10 mouse cellular contexts compared by ENCODE assay signal in genomic region chr13:100331728-100332127, GRCm38 (mm10). TPM values are rescaled to one million over a fixed set of nuclear protein-coding genes. Genes with fewer than 3 reads are reported as not detected.
DNase-seq lines count a peak whose midpoint lies in the region; ATAC-seq and TF ChIP-seq lines count a peak whose summit lies in the region.
"Not testable (repeated sequence)": the region's sequence is repeated elsewhere in the genome, so short reads cannot be mapped to it uniquely, and the experiment has no call there.
"Had no signal": no experiment of that assay in that cellular context is flagged by ENCODE, and none has a peak within 500 bp of the region (broad histone marks: within the 10 kb centered on the region; RNA-seq: fewer than 3 reads in every experiment).

No protein-coding gene starts in this region.

- not testable (repeated sequence) for TF ChIP-seq POLR2A in kidney, adult 2 months (IDR thresholded peaks at IDR 0.05; ENCODE audit: low read depth, low read length); limb, embryonic 14.5 days (IDR thresholded peaks at IDR 0.05; ENCODE audit: borderline replicate concordance, extremely low read depth, insufficient read depth, insufficient read length); small intestine, adult 2 months (IDR thresholded peaks at IDR 0.05; ENCODE audit: low read depth, low read length)

- not testable (repeated sequence) for H3K4me2 ChIP-seq in embryonic facial prominence, embryonic 14.5 days (ENCODE audit: low read depth, low read length); intestine, embryonic 16.5 days (ENCODE audit: low read depth, low read length); limb, embryonic 14.5 days (replicated peaks; ENCODE audit: low read depth, low read length, severe bottlenecking)

- not testable (repeated sequence) for H3K36me3 ChIP-seq in E14TG2a.4 (ENCODE audit: insufficient read depth, low read length); embryonic facial prominence, embryonic 10.5 days (replicated peaks); embryonic facial prominence, embryonic 14.5 days (ENCODE audit: control insufficient read depth, insufficient read depth, low read length); intestine, embryonic 16.5 days (ENCODE audit: control insufficient read depth, insufficient read depth, low read length); kidney, adult 2 months (ENCODE audit: control insufficient read depth, insufficient read depth, low read length); limb, embryonic 14.5 days (ENCODE audit: control insufficient read depth, insufficient read depth, low read length); small intestine, adult 2 months (ENCODE audit: control insufficient read depth, insufficient read depth, low read length)

- WGBS in embryonic facial prominence, embryonic 10.5 days: 41% methylated on average over 5 of the region's 5 CpGs
- WGBS in embryonic facial prominence, embryonic 14.5 days: 34% methylated on average over 5 of the region's 5 CpGs
- WGBS in intestine, embryonic 16.5 days: 21% methylated on average over 4 of the region's 5 CpGs
- 46% methylated on average over 5 of the region's 5 CpGs for whole genome bisulfite sequencing in kidney, adult 2 months
- 26% methylated on average over 5 of the region's 5 CpGs for WGBS in limb, embryonic 14.5 days
- 14% methylated on average over 5 of the region's 5 CpGs for WGBS in small intestine, adult 2 months

- not testable (repeated sequence) for H3K27me3 ChIP-seq in E14TG2a.4 (ENCODE audit: insufficient read depth, low read length); embryonic facial prominence, embryonic 10.5 days (replicated peaks; ENCODE audit: low read depth, poor library complexity, severe bottlenecking); embryonic facial prominence, embryonic 14.5 days (replicated peaks; ENCODE audit: control insufficient read depth, insufficient read depth, low read length); intestine, embryonic 16.5 days (replicated peaks; ENCODE audit: control insufficient read depth, insufficient read depth, low read length); kidney, adult 2 months (replicated peaks; ENCODE audit: control insufficient read depth, insufficient read depth, low read length); limb, embryonic 14.5 days (ENCODE audit: control insufficient read depth, insufficient read depth, low read length); small intestine, adult 2 months (ENCODE audit: control insufficient read depth, insufficient read depth, low read length)

- ATAC-seq in embryonic facial prominence, embryonic 14.5 days (ENCODE audit: low read depth); limb, embryonic 14.5 days (ENCODE audit: low FRiP score, low read depth): not testable (repeated sequence)
- ATAC-seq in intestine, embryonic 16.5 days: peak; percentile 57; the same call in 1 of the 2 replicates

- not testable (repeated sequence) for H3K9me3 ChIP-seq in E14TG2a.4 (ENCODE audit: low read length); embryonic facial prominence, embryonic 10.5 days; embryonic facial prominence, embryonic 14.5 days (ENCODE audit: control insufficient read depth, low read length); intestine, embryonic 16.5 days (ENCODE audit: control insufficient read depth, low read length); limb, embryonic 14.5 days (ENCODE audit: control insufficient read depth, low read length)

- H3K4me3 ChIP-seq in E14TG2a.4 (replicated peaks; ENCODE audit: low read length): peak overlapping the region; percentile 49; the same call in 1 of the 2 replicates
- not testable (repeated sequence) for H3K4me3 ChIP-seq in embryonic facial prominence, embryonic 10.5 days; embryonic facial prominence, embryonic 14.5 days (ENCODE audit: low read depth, low read length); intestine, embryonic 16.5 days (ENCODE audit: low read length); kidney, adult 2 months (ENCODE audit: insufficient read depth, low read depth, low read length); limb, embryonic 14.5 days (replicated peaks; ENCODE audit: low read length); small intestine, adult 2 months (ENCODE audit: low read depth, low read length)

- not testable (repeated sequence) for TF ChIP-seq CTCF in E14TG2a.4 (conservative IDR thresholded peaks at IDR 0.05; ENCODE audit: low read length); kidney, adult 2 months (conservative IDR thresholded peaks at IDR 0.05; ENCODE audit: insufficient read depth, insufficient read length, low read depth, low read length); small intestine, adult 2 months (IDR thresholded peaks at IDR 0.05; ENCODE audit: extremely low read depth, insufficient read length, insufficient replicate concordance, low read depth, low read length)

- DNase-seq in R1 (ENCODE audit: low read depth, low spot score): peak; percentile 38
- peak; percentile 10 for DNase-seq in embryonic facial prominence, embryonic 10.5 days (ENCODE audit: low spot score)
- peak; percentile 17 for DNase-seq in embryonic facial prominence, embryonic 14.5 days (ENCODE audit: low spot score)
- DNase-seq in kidney, adult 2 months: peak; percentile 2
- peak; percentile 2 for DNase-seq in limb, embryonic 14.5 days (ENCODE audit: low spot score)

- H3K27ac ChIP-seq in embryonic facial prominence, embryonic 10.5 days (replicated peaks); embryonic facial prominence, embryonic 14.5 days (replicated peaks; ENCODE audit: low read depth, low read length); kidney, adult 2 months (ENCODE audit: insufficient read depth, low read depth, low read length); limb, embryonic 14.5 days (replicated peaks; ENCODE audit: low read depth, low read length): not testable (repeated sequence)
- peak overlapping the region; percentile 41; the same call in 1 of the 2 replicates for H3K27ac ChIP-seq in intestine, embryonic 16.5 days (ENCODE audit: low read length)
- peak overlapping the region; percentile 37 for H3K27ac ChIP-seq in small intestine, adult 2 months (ENCODE audit: insufficient read depth, low read depth, low read length)

- H3K4me1 ChIP-seq in E14TG2a.4 (replicated peaks; ENCODE audit: low read depth, low read length); embryonic facial prominence, embryonic 10.5 days; embryonic facial prominence, embryonic 14.5 days (ENCODE audit: control insufficient read depth, insufficient read depth, low read length); intestine, embryonic 16.5 days (ENCODE audit: control insufficient read depth, insufficient read depth, low read length); kidney, adult 2 months (ENCODE audit: control insufficient read depth, insufficient read depth, low read length); limb, embryonic 14.5 days (ENCODE audit: control insufficient read depth, insufficient read depth, low read length); small intestine, adult 2 months (ENCODE audit: control insufficient read depth, insufficient read depth, insufficient read length, low read length): not testable (repeated sequence)

- H3K9ac ChIP-seq in embryonic facial prominence, embryonic 14.5 days (ENCODE audit: low read depth, low read length); intestine, embryonic 16.5 days (ENCODE audit: low read depth, low read length); limb, embryonic 14.5 days (ENCODE audit: low read depth, low read length, severe bottlenecking): not testable (repeated sequence)

RNA-seq across cellular contexts. Expression of gene Naip6, which starts 14.3 kb away (rescaled TPM):
- 0.04 and 0.05 TPM in 2 replicates for polyA plus RNA-seq in embryonic facial prominence, embryonic 10.5 days (2016; fragmentation: Nextera tagmentation; extraction: Ambion mirVana)
- polyA plus RNA-seq in embryonic facial prominence, embryonic 14.5 days (2014; fragmentation: Nextera tagmentation; extraction: Ambion mirVana): 0.10 and 0.17 TPM in 2 replicates
- 11.7 and 15.3 TPM in 2 replicates for polyA plus RNA-seq in intestine, embryonic 16.5 days (2015; fragmentation: Nextera tagmentation; extraction: Ambion mirVana)
- polyA plus RNA-seq in kidney, adult 2 months (2012; rRNA removed): 0.30 and 0.47 TPM in 2 replicates
- polyA plus RNA-seq in limb, embryonic 14.5 days (2012; rRNA removed): 0.47 and 0.50 TPM in 2 replicates
- polyA plus RNA-seq in limb, embryonic 14.5 days (2014; fragmentation: Nextera tagmentation; extraction: Ambion mirVana): 0.11 and 0.23 TPM in 2 replicates
- 7.1 and 61.1 TPM in 2 replicates for polyA plus RNA-seq in small intestine, adult 2 months (2012; rRNA removed)
- polyA plus RNA-seq: erythroblast, embryonic 14.5 days; forebrain, embryonic 14.5 days had no signal
